Mouse (Mus musculus) large intestine, adult 2 months (tissue): ENCODE results near the gene Ttll8. TPM values are rescaled to one million over a fixed set of nuclear protein-coding genes. Genes with fewer than 3 reads are reported as not detected.

Experiments used
- DNase-seq: peaks from one replicate; pipeline ENCODE4 v3.0.0-alpha.2; 2012; ENCODE audit warnings: low read depth, low spot score
- WGBS: fragments of 180-500 bp; shearing (Covaris S2); methylation state at CpG from one replicate; pipeline ENCODE4 v1.1.7; 2018; 5-methylcytosine and 5-hydroxymethylcytosine counted together
- polyA plus RNA-seq: library from polyadenylated mRNA; depleted of rRNA; stranded (reverse); fragments of >200 nt; gene quantifications from 2 replicates; pipeline ENCODE4 v1.2.3, GENCODE M21; 2012; rRNA removed

Ttll8 gene
- polyA plus RNA-seq: not detected in 2 replicates

DNA sequence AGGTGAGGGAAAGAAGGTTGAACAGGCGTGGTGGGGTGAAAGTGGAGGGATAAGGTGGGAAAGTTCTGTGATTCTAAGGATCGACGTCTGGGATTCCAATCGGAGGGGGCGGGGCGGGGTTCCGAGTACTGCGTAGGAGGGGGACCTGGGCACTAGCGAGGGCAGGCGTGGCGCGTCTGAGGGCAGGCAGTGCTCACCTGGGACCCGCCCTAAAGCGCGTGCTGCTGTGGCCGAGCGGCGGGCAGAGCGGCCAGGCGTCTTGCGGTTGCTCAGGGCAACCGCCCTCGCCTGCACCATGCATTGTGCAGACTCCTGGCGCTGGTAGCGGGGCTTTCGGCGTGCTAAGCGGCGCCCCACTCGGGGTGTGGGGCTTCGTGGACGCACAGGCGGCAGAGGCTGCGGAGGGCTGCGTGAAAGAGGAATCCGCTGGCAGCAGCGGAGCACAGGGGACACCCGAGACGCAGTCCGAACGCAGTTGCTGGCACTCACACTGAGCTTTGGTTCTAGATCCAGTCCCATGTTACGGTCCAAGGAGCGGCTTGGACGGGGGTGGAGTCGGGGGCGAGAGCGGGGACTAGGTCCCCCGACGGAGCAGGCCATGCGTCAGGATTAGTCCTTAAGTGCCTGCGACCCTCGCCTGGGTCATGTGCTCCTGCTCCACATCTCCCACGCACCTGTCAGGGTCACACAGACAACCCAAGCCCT is at the start of gene Ttll8:
Ttll8 (minus strand) TSS at position 51 of the 705 bp plus-strand sequence.
- WGBS: 4% methylated on average over 53 of the region's 53 CpGs
- no peak for DNase-seq

DNA sequence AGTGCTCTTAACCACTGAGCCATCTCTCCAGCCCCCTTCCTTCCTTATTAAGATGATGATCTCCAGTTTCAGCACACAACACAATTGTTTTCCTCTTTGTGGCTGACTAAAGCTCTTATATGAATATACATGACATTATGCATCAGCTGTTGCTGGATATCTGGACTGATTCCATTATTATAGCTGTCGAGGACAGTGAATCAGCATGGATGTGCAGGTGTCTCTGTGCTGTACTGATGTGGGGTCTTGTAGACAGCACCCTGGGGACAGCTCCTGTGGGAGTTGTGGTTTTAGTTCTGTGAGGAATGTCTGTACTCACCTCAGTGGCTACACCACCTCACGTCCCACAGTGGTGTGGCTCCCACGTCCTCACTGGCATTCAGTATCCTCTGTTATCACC is 47.0 kb upstream of the Ttll8 start:
- DNase-seq: no peak
- WGBS: 66% methylated on average over 3 of the region's 3 CpGs

DNA sequence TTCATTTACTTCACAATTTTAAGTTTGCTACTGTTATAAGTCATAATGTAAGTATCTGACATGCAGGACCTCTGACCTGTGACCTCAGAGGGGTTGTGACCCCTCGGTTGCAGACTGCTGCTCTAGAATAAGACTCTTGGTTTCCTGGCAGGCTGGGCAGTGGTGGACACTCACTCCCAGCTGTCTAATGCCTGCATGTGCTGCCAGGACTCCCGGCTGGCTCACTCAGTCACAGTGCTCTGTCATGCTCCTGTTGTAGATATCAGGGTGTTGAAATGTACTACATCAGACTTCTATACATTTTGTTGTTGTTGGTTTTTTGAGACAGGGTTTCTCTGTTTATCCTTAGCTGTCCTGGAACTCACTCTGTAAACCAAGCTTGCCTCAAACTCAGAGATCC is 46.1 kb upstream of the Ttll8 start:
- no peak for DNase-seq
- 64% methylated on average over 2 of the region's 2 CpGs for WGBS

DNA sequence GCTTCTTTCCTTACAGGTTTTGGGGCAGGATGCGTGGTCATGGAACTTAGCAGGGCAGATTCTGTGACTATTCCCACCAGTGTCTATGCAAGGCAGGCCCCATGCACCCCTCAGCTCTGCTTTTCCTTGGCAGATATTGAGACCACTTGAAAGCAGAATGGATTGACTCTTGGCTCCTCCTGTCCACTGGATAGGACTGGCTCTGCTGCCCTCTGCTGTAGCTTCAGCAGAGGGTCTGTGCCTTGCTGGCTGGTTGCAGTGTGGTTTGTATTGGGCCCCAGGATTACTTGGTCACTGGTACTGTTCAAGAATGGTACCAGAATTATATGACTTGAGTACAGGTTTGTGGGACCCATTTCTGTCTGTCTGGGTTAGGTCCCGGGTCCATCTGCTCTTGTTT is 44.9 kb upstream of the Ttll8 start:
- DNase-seq: no peak
- WGBS: 68% methylated on average over 2 of the region's 2 CpGs

DNA sequence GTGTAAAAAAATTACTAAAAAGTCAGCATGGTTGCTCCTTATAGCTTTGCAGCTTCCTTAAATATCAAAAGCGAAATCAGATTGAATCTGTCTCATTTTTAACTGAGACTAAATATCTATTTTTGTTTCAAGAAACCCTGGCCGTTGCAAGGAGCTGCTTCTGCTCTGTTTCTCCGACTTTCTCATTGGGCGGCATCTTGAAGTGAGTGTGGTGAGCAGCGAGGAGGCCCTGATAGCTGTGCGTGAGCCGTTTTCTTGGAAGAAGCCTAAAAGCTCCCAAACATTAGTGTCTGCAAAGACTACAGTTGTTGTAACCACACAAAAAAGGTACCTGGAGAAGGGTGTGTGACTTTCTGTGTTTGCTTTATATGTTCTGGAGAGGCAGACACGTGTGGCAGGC is 44.4 kb upstream of the Ttll8 start:
- 64% methylated on average over 8 of the region's 8 CpGs for WGBS
- no peak for DNase-seq

DNA sequence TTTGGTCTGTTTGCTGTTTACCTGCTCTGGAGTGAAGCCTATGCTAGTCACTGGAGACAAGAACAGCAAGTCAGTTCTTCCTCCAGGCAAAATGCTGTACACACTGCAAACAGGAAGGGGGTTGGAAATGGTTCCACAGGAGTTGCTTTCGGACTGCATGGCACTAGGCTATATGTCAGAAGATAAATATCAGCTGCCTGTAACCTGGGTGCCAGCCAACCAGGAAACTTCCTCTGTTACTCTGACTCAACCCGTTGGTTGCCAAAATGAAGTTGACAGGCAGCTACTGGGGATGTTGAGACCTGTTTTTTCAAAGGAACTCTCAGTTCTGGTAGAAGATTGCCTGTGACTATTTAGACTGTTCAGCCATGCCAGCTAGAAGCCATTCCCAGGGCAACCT is 35.0 kb upstream of the Ttll8 start:
- DNase-seq: peak; percentile 2
- WGBS: 7% methylated on average over 2 of the region's 2 CpGs

DNA sequence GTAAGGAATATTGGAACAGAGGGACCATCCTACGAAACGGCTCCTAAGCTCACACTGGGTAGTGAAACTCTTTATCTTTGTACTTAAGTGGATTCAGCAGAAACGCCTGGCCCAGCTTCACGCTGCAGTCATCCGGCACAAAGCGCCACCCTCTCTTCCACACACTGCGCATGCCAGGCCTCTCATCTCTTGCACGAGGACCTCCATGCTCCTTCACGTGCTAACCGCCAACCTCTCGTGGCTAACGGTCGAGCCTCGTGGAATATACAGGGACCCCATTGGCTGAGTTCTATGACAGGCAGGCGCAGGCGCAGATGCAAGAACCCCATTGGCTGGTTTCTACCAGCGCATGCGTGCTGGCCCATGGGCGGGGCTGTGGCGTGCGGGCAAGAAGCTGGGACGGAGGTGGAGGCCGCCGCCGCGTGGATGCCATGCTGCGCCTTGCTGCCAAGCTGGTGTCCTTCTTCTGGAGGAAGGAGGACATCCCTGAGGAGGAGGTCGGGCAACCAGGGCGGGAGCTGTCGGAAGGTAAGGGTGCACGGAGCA is 28.4 kb upstream of the Ttll8 start, which contains the start of gene Mov10l1:
Mov10l1 (plus strand) TSS at position 376 of the 546 bp plus-strand sequence.
- 90% methylated on average over 31 of the region's 31 CpGs for WGBS

DNA sequence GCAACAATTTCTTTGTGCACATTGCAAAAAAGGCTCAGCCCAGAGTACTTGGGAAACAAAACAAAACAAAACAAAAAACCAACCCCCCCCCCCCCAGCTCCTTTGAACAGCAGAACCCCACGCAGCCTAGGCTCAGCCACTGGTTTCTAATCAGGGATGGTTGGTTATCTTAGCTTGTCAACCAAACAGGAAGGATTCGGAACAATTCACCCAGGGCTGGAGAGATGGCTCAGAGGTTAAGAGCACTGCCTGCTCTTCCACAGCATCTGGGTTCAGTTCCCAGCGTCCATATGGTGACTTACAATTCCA is 24.9 kb upstream of the Ttll8 start:
- WGBS: 76% methylated on average over 3 of the region's 3 CpGs
- no peak for DNase-seq

More for the DNA sequence above, 28.4 kb upstream of the Ttll8 start, which contains the start of gene Mov10l1:
- DNase-seq: no peak

DNA sequence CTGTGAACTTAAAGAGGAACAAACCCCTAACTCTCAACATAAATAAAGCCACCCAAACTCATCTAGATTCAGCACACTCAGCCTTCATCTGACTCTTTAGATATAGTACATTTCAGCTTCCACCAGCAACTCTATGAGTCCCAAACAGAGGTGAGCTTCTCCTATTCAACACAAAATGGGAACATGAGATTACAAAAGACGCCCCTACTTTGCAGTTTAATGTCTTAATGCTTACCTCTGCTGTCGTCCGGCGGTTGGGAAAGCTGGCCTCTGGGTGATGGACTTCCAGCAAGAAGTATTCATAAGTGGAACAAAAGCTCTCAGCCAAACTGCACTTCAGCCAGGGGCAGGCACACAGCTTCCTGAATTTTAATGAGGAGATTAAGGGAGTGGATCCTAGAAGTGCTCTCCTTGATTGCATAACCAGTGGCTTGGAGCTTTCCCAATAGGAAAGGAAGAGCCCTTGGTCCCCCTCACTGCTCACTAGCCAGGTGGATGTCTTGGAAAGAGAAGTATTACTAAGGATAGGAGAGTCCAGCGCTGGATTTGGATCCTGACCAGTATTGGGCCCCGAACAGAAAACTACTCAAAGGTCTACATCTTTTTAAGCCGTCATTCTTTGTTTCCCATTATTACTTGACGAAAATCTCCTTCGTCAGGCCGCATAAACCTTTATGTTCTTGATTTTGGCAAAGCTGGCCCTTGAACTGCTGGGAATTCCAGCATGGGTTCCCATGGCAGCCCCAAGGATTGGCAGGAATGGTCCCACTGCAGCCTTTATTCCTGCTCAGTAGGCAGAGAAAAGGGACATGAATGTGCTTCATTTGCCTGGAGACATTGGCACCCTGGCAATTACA is 24.3 kb upstream of the Ttll8 start, which contains the start of gene Mlc1:
Mlc1 (minus strand) TSS at position 727 of the 857 bp plus-strand sequence.
- DNase-seq: no peak
- 77% methylated on average over 10 of the region's 10 CpGs for WGBS

DNA sequence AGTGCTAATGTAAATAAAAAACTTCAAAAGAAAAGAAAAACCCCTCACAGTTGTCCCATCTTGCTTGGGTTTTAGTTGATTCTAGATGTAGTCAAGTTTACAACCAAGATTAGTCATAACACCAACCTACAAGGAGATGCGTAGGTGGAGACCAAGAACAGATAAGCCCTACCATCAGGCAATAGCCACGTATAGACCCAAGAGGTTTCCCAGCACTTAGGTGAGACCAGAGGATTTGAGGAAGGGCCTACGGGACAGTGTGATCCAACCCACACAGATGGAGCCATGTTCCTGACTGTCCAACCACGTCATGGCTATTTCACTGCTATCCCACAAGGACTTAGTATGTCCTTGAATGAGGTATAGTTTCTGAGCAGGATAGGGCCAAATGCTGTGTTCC is 18.1 kb upstream of the Ttll8 start:
- 67% methylated on average over 4 of the region's 4 CpGs for WGBS
- no peak for DNase-seq

DNA sequence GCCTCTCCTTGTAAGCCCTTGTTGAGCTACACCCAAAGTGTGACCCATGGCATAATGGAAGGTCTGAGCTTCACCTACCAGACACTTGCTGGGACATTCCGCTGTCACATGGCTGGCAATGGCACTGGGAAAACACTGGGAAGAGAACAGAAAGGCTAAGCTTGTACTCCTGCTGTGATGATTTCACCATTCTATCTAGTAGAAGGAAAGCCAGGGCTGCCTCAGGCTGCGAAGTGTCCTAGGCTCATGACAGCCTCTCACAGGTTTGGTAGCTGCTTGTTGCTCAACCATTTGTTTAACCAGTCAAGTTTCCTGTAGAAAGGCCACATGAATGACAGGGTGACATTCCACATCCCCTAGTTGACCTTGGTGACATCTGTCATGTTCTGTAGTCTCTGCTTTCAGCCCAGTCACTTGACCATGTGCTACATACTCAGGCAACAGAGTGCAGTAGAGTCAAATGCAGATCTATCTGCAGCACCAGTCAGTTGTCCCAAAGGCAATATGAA is 9.9 kb upstream of the Ttll8 start:
- DNase-seq: no peak
- WGBS: 81% methylated on average over 2 of the region's 2 CpGs

DNA sequence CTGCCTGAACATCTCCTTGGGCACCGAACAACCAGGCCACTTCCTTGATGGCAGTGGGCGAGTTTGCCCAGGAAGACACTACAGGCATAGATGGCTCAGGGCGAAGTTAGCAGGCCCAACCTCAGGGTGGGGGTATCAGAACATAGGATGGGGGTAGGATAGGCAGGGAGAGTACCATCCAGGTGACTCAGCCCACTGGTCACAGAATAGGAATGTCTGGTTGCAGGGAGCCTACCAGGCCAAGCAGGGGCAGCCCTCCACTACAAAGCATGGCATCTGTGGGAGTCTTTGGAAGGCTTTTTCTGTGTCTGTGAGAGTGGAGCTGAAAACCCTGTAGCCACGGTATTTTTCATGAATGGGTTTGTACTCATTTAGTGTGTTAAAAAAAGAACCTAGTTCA is 3.3 kb upstream of the Ttll8 start:
- 69% methylated on average over 4 of the region's 4 CpGs for WGBS
- DNase-seq: no peak

DNA sequence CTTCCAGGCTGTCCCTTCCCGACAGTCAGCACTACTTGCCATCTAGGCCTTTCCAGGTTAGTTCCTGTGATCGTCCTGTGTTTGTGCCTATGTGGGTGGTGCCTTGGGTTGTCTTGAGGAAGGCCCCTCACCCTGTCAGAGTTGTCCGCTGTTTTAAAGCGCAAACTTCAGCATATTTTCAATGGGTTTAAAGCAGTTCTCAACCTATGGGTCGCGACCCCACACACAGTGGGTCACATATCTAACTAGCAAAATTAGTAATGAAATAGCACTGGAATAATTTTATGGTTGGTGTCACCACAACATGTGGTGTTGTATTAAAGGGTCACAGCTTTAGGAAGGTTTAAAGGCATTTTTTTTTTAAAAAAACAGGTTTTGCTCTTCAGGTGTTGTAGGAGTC is 1.1 kb upstream of the Ttll8 start:
- WGBS: 87% methylated on average over 6 of the region's 6 CpGs
- DNase-seq: no peak

DNA sequence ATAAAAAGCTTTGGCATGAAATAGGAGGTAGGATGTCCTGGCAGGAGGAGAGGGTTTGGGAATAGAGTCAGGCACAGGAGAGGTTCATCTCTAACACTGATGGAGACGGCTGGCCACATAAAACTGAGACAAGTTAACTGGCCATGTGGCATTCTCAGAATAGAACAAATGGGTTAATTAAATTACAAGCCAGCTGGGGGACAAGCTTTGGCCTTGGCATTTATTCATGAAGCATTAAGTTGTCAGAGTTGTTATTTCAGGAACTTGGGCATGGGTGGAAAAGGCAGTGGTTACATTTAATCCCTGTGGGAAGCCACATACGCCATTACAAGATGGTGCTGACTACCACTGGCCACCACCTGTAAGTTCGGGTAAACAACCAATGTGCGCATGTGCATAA is 3.0 kb downstream of the Ttll8 start:
- WGBS: 73% methylated on average over 4 of the region's 4 CpGs
- DNase-seq: no peak

DNA sequence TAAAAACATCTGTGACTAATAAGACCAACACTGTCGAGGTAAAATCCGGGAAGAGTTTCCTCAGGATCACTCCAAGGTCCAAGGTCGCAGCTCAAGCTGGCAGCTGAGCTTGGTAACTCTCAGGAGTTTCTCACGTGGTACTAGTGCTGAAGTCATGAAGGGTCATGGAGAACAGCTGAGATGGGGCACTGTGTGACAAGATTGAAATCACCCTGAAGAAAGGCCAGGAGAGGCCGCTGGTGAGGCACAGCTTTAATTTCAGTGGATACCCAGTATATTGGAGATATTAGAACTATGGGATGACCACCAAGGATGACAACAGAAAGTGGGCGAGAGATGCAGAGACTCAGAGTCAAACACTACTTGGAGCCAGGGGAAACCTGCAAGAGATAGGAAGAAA is 7.4 kb downstream of the Ttll8 start:
- 36% methylated on average over 6 of the region's 6 CpGs for WGBS
- no peak for DNase-seq

DNA sequence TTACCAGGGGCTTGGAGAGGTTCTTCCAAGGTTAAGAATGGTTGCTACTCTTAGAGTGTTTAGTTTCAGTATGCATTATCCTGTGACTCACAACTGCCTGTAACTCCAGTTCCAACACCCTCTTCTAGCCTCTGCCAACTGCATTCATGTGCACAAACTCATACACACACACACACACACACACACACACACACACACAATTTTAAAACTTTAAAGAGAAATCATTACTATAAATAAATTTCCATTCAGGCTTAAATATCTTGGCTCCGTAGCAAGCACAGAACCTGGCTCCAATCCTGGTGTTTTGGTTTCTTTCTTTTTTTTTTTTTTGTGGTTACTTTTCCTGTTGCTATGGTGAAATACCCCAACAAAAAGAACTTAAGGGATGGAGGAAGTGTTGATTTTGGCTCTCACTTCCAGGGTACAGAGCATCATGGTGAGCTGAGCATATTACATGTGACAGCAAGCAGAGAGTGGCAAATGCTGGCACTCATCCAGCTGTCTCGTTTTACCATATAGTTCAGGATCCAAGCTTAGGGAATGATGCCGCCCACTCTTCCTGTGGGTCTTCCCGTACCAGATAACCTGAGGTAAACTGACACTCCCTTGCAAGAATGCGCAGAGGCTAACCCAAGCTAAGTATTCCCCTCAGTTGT is 10.2 kb downstream of the Ttll8 start:
- 64% methylated on average over 5 of the region's 5 CpGs for WGBS
- DNase-seq: no peak

DNA sequence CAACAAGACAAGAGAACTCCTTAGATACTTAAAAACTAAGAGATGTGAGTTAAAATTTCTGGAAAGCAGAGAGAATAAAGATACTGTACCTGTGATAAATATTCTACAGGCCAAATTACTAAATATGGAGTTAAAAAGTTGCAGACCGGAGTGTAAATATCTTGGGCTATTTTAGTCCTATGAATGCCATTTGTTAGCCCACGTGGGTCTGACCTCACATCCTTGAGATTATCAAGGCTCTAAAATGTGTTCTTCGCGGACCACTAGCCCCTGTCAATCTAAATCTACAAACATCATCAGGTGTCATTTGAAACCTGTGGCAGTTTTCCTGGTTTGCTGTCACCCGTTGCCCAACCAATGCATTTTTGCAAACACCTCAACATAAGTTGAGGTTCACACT is 11.4 kb downstream of the Ttll8 start:
- 55% methylated on average over 5 of the region's 5 CpGs for WGBS
- DNase-seq: no peak

DNA sequence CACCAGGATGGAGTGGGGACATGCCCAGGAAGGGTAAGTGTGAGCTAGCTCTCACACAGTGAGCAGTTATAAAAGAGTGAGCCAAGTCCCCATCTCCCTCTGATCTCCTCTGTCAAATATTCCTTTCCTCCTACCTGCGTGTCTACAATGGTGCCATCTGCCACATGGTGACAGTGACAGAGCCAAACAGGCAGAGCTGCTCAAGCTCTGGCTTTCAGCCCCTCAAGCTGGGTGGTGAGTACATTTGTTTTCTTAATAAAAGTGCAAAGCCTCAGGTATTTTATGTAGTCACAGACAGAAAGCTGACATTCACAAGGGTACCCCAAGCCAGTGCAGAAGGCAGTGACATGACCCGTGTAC is 16.9 kb downstream of the Ttll8 start:
- WGBS: 78% methylated on average over 2 of the region's 2 CpGs
- no peak for DNase-seq

DNA sequence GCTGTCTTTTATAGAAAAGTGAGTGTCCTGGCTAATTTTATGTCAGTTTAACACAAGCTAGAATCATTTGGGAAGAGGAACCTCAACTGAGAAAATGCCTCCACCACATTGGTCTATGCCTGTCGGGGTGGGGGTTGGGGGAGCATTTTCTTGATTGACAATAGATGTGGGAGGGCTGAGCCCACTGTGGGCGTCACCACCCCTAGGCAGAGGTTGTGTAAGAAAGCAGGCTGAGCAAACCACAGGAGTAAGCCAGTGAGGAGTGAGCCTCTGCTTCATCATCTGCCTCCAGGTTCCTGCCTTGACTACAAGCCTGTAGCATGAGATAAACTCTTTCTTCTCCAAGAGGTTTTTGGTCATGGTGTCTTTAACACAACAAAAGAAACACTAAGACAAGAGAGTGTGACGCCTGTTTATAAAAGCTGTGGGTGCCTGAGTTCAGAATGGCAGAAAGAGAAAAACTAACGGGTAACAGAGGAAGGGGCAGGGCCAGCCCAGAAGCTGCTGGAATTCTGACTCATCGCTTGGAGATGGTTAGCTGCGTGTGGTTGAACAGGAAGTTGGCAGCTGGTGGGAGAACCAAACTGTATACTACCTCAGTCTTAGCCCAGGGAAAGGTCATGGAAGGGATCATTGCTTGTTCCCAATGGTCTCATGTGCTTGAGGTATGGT is 17.5 kb downstream of the Ttll8 start:
- WGBS: 37% methylated on average over 6 of the region's 6 CpGs
- DNase-seq: no peak

DNA sequence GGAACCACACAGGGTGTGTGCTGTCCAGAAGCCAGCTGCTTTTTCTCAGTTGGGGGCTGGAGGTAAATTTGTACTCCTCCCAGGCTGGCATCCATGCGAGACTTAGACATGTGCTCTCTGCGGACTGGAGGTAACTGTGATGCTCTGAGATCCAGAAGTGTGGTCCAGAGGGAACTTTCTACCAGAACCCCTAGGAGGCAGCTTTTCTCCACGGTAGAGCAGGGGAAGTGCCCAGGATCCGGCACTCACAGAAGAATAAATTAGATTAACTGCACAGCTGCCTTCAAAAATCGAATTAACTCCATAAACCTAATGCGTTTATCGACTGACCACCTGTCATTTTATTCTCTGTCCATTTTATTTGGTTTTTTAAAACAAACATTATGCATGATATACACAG is 20.1 kb downstream of the Ttll8 start:
- DNase-seq: no peak
- 43% methylated on average over 7 of the region's 7 CpGs for WGBS
